Mouse (Mus musculus): Measurements from ENCODE around the gene Rbmx2.

- TF ChIP-seq CTCF (IDR thresholded peaks at IDR 0.05; ENCODE audit: low read depth) (no peak), EP300 (IDR thresholded peaks at IDR 0.05; ENCODE audit: low read depth) (no peak)
These were observed 60.0 kb downstream of the Rbmx2 start for GRCm38 (mm10) chrX:48754710-48755283.
